Mouse (Mus musculus) gastrocnemius, postnatal 36 days (tissue): ENCODE results near the gene Dpp9. TPM values are rescaled to one million over a fixed set of nuclear protein-coding genes. Genes with fewer than 3 reads are reported as not detected.
"Not testable (repeated sequence)": the region's sequence is repeated elsewhere in the genome, so short reads cannot be mapped to it uniquely, and the experiment has no call there.

Experiments
- DNase-seq, 2 experiments: peaks; one replicate each; pipeline ENCODE4 v3.0.0; 2022
- intact Hi-C: fragments of 180-260 bp; cut with DNase I; formaldehyde crosslinking; loops from one replicate; pipeline ENCODE4 v1.15.1; 2025
- long read RNA-seq, 2 experiments: library from polyadenylated mRNA; stranded (forward); transcript quantifications; one replicate each; pipeline ENCODE4 v2.0.0; 2021
- total RNA-seq, 2 experiments: library from RNA; stranded (reverse); gene quantifications; 2 replicates each; pipeline ENCODE4 v1.2.3; 2021

Dpp9 gene
- 10 to 100 TPM; 31.6 to 32.2 TPM for total RNA-seq
- long read RNA-seq, experiment 1, transcript Dpp9-201 (21 exons, 3,374 nt), result major isoform, 10 of 17 reads
- long read RNA-seq, experiment 1, partial matches to known transcripts, result 6 of 17 reads
- long read RNA-seq, experiment 1, other reads (novel, unspliced or antisense), result 1 of 17 reads
- long read RNA-seq, experiment 2, transcript Dpp9-201 (21 exons, 3,374 nt), result major isoform, 7 of 18 reads
- long read RNA-seq, experiment 2, partial matches to known transcripts, result 10 of 18 reads
- long read RNA-seq, experiment 2, other reads (novel, unspliced or antisense), result 1 of 18 reads

- DNase-seq, result peak; percentile 80 to 85
- intact Hi-C loops, result loop anchor here (5.0 kb wide), 1 partner anchor 34 kb away; no protein-coding TSS in a partner anchor
These were observed at the start of gene Dpp9 for GRCm38 (mm10) chr17:56218377-56219191. TSS of gene Dpp9 (minus strand) at chr17:56218905.

DNA sequence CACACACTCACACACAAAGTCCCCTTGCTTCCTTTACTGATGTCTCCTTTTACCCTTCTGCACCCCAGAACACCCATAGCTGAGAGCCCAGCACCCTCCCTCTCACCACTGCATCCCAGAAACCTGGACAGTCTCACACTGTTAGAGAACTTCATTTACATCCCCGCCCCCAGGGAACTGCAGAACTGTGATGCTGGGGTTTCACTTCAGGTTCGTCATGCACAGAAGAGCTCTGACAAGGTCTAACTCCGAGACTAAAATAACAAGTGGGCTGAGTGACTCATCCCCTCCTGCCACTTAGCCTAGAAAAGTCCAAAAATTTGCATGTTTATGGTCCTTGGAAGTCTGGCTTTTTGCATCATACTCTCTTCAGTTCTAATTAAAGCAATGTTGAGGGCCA, 47.6 kb upstream of the Dpp9 start:
- intact Hi-C loops, result no loop called here
- no peak for DNase-seq

DNA sequence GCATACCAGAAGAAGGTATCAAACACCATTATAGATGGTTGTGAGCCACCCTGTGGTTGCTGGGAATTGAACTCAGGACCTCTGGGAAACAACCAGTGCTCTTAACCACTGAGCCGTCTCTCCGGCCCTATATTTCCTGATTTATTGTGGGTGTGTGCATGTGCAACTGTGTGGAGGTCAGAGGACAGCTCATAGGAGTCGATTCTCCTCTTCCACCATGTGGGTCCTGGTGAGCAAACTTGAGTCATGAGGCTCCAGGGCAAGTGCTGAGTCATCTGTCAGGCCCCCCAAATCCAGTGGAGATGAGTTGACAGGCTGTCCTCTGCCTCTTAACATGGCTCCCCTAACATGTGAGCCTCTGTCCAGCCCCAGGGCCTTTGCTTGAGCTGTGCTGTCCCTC, 47.2 kb upstream of the Dpp9 start:
- DNase-seq, result no peak
- intact Hi-C loops, result no loop called here

- no peak for DNase-seq
- intact Hi-C loops, result no loop called here
These were observed 46.3 kb upstream of the Dpp9 start for GRCm38 (mm10) chr17:56265011-56265410.

- DNase-seq, result peak; percentile 68 to 75
- intact Hi-C loops, result no loop called here
These were observed 45.3 kb upstream of the Dpp9 start for GRCm38 (mm10) chr17:56264020-56264419.

GRCm38 (mm10) chr17:56262645-56263094, 44.0 kb upstream of the Dpp9 start:
- peak in 1 of 2 experiments; percentile 65 for DNase-seq
- intact Hi-C loops, result no loop called here

- peak in 1 of 2 experiments; percentile 64 for DNase-seq
- intact Hi-C loops, result no loop called here
These were observed 42.5 kb upstream of the Dpp9 start for GRCm38 (mm10) chr17:56261166-56261565.

- no peak for DNase-seq
- intact Hi-C loops, result no loop called here
These were observed 40.8 kb upstream of the Dpp9 start for GRCm38 (mm10) chr17:56259301-56260037.

DNA sequence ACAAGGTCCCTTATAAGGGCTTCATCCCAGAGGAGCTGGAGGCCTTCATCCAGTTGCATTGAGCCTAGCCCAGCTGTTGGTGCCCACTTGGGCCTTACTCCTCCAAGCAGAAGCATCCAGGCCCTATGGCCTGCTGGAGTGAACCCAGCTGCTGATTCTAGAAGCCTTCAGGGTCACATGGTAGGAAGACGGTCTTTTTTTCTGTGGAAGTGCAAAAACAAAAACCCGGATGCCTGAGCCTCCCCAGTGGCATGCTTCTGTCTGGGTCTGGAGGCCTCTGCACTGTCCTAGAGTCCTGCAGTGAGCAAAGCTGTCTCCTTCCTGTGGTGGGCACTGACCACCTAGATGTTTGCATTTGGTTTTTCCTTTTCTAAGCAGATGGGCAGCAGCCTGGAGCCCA, 40.1 kb upstream of the Dpp9 start:
- DNase-seq, intact Hi-C loops: not testable (repeated sequence)

DNA sequence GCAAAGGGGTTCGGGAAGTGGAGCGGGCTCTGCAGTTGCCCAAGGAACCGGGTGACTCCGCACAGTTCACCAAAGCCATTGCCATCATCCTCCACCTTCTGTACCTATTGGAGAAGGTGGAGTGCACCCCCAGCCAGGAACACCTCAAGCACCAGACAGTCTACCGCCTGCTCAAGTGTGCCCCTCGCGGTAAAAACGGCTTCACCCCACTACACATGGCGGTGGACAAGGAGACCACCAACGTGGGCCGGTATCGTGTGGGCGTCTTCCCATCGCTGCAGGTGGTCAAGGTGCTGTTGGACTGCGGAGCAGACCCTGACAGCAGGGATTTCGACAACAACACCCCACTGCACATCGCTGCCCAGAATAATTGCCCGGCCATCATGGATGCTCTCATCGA, 39.6 kb upstream of the Dpp9 start:
- intact Hi-C loops, DNase-seq: not testable (repeated sequence)

- no peak for DNase-seq
- intact Hi-C loops, result no loop called here
These were observed 38.6 kb upstream of the Dpp9 start for GRCm38 (mm10) chr17:56257181-56257894.

DNA sequence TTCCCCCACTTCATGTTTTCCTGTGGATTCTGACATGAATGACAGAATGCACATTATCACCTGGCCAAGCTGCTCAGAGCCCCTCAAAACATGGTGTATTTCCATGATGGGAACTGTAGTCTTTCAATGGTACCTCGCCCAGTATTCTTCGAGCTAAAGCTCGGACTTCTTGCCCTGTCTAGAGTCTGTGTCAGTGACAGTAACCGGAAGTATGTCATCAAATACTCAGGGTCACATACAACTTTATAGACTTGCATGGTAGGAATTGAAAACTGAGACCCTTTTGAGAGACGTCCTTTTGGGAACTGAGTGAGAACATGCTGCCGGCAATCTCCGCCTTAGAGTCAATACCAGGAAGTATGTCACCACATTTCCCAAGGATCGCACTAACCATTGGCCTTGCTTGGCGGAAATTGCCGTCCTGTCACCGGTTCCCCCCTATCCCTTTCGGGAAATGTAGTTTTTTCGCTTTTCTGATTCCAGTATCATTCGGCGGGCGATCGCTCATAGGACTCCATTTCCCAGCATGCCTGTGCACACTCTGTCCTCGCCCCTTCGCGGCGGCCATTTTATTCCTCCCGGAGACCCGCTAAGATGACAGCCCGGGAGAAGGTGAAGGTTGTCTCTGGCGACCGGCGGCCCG, 37.7 kb upstream of the Dpp9 start, which contains the start of gene Fem1a:
TSS of gene Fem1a (plus strand) at position 572 of the 643 bp plus-strand sequence.
- peak; percentile 82 to 88 for DNase-seq
- intact Hi-C loops, result no loop called here

DNA sequence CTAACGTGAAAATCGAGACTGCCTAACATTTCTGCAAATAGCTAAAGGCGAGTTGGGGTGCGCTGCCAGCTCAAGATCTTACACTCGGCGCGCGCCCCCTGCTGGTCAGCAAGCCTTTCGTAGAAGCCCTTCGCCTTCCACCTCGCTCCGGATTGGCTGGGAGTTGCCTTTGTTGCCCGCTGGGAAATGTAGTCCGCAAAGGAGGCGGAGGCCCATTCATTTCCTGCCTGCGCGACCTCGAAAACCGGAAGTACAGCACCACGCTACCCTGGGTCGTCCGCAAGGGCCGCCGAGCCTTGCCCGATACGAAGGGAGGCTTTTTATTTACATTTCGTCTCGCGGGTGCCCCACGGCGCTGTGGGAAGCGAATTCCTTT, 37.1 kb upstream of the Dpp9 start:
- DNase-seq, result peak; percentile 97 to 98
- intact Hi-C loops, result no loop called here

DNA sequence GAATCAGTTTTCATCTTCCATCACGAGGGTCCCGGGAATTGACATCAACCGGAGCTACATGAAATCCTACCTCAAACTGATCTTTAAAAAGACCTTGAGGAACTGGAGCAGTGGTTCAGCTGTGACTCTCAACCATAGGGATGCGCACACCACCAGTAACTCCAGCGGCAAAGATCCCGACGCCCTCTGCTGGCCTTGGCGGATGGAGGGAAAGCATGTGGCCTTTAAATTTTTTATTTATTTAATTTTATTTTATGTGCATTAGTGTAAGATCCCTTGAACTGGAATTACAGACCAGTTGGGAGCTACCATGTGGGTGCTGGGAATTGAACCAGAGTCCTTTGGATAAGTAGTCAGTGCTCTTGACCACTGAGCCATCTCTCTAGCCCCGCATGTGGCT, 36.7 kb upstream of the Dpp9 start:
- DNase-seq, result no peak

DNA sequence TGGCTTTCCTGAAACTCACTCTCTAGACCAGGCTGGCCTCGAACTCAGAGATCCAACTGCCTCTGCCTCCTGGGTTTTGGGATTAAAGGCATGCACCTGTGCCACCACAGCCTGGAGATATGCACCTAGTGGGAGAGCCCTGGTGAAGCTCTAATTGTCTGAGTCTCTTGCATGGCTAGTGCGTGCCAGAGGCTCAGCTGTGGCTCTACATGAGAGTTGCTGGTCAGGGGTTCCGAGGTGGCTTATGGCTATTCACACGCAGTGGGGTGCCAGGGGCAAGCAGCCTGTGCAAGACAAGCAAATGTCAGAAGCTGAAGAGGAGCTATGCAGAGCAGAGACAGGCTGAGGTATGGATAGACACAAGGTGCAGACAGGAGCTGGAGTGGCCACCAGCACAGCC, 36.0 kb upstream of the Dpp9 start:
- no peak for DNase-seq
- intact Hi-C loops, result loop anchor here (5.0 kb wide), 2 partner anchors 37 to 52 kb away; partner anchors contain the start of gene Dpp9

More for the DNA sequence above, 36.7 kb upstream of the Dpp9 start:
- intact Hi-C loops, result no loop called here

DNA sequence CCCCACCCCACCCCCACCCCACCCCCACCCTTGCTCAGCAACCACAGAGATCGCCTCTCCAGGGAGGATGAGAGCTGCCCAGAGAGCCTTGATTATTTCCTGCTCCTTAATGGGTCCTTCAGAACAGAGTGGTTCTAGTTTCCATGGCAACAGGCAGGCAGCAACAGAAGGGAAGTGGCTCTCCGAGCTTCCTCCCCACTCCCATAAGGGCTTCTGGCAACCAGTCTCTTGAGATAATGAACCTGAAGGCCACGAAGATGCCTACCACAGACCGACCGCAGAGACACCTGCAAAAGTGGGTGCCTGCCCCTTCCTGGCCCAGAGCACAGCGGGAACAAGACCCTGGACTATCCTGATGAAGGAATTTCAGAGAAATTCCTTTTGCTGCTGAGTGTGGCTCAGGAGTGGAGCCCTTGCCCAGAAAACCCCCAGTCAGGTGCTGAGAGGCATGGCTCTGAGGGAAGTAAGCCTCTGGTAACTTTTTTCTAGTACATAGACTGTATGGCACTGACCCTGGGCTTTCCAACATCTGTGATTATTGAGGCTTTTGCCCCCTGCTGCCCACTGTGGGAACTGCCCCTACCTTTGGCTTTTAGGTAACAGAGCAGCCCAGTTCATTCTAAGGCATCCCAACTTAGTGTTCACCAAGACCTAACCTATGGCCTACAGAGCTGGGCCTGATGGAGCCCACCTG, 32.6 kb upstream of the Dpp9 start:
- intact Hi-C loops, result loop anchor here (2.0 to 5.0 kb wide), 3 partner anchors 34 to 120 kb away; partner anchors contain the start of gene Dpp9
- DNase-seq, result peak in 1 of 2 experiments; percentile 65

GRCm38 (mm10) chr17:56245608-56246007, 26.9 kb upstream of the Dpp9 start:
- intact Hi-C loops, result no loop called here

DNA sequence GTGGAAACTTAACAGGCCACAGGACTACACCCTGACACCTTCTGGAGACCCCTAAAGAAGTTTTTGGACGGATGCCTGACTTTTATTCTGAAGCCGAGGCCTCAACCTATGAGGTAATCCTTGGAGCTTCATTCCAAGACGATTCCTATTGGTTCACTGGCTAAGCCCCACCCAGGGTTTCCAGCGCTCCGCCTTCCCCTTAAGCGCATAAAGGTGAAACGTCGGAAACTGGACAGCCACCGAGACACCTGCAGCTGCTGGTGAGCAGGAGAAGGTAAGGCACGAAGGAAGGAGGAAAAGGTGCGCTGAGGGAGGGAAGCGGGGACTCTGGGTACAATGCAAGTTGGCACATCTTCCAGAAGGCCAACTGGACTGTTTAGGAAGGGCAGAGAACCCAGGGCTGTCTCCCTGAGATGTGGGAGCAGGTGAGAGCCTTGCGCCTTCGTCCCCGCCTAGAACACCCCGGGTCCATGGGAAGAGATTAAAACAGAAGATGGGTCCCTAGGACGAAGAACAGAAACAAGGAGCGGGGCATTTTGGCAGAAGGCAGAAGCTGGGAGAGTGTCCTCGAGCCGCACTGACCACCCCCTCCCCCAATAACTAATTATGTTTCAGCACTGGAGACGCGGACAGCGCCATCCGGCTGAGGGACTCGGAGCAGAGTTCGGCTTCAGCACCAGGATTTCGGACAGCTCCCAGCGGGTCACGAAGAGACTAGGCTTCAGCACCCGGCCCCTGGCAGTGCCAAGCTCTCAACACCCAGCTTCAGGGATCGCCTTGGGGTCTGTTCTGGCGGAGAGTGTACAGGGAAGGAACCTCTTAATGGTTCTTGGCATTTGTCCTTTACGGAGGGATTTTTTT, 23.1 kb upstream of the Dpp9 start:
- peak; percentile 81 to 85 for DNase-seq
- intact Hi-C loops, result no loop called here

More at GRCm38 (mm10) chr17:56245608-56246007, 26.9 kb upstream of the Dpp9 start:
- no peak for DNase-seq
